Mouse (Mus musculus): ENCODE measurements around the gene Ppp1r3d.

DNA sequence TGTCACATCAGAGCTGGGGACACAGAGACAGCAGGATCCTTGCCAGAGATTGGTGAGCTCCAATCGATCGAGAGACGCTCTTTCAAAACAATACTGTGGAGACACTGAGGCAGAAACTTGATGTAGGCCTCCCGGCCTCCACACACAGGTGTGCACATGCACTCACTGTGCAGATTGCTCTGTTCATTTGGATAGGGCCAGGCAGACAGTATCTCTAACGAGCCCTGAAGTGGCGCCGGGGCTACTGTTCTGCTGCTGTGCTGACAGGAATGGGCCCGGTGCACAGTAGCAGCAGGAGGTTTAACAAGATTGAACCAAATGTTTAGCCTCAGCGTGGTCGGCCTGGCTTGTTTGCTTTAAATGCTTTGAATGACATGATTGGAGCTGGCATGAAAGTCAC, 36.7 kb upstream of the Ppp1r3d start:
- no peak for TF ChIP-seq CTCF (conservative IDR thresholded peaks at IDR 0.05; ENCODE audit: low read length)
- no peak for TF ChIP-seq POU5F1 (IDR thresholded peaks at IDR 0.05; ENCODE audit: borderline replicate concordance, low read length)

All from E14TG2a.4 (cell line).